Mouse (Mus musculus) liver, embryonic 16.5 days (tissue): ENCODE data around the gene Ncam1. TPM values are rescaled to one million over a fixed set of nuclear protein-coding genes. Genes with fewer than 3 reads are reported as not detected.

Experiments used
- ATAC-seq: fragments of 200-750 bp; cut with Nextera tagmentation; 2 replicates; pipeline ENCODE4 v1.8.0; 2017; ENCODE audit warnings: low read depth, mild to moderate bottlenecking, moderate number of reproducible peaks, moderate library complexity
- H3K27ac ChIP-seq: fragments of 300-500 bp; sonication (generic); 2 replicates; pipeline ENCODE4 v1.5.1; 2014; ENCODE audit warnings: mild to moderate bottlenecking, low read length
- H3K27me3 ChIP-seq: fragments of 300-500 bp; sonication (generic); 2 replicates; pipeline ENCODE4 v1.6.1; 2014; ENCODE audit warnings: low read depth, low read length, mixed read lengths; ENCODE audit not compliant: control insufficient read depth, insufficient read depth
- H3K36me3 ChIP-seq: fragments of 300-500 bp; sonication (generic); 2 replicates; pipeline ENCODE4 v1.6.1; 2014; ENCODE audit warnings: mild to moderate bottlenecking; ENCODE audit not compliant: control insufficient read depth, insufficient read depth
- H3K4me1 ChIP-seq: fragments of 300-500 bp; sonication (generic); 2 replicates; pipeline ENCODE4 v1.6.1; 2014; ENCODE audit warnings: low read depth, low read length, mixed read lengths; ENCODE audit not compliant: control insufficient read depth
- H3K4me2 ChIP-seq: fragments of 300-500 bp; sonication (generic); 2 replicates; pipeline ENCODE4 v1.6.1; 2014; ENCODE audit warnings: low read depth, low read length, mixed read lengths
- H3K4me3 ChIP-seq: fragments of 300-500 bp; sonication (generic); 2 replicates; pipeline ENCODE4 v1.5.1; 2014; ENCODE audit warnings: low read depth, mild to moderate bottlenecking, low read length
- H3K9ac ChIP-seq: fragments of 300-500 bp; sonication (generic); 2 replicates; pipeline ENCODE4 v1.6.1; 2014; ENCODE audit warnings: low read depth, low read length
- H3K9me3 ChIP-seq: fragments of 300-500 bp; sonication (generic); replicated peaks from 2 replicates; pipeline ENCODE4 v1.6.1; 2016; ENCODE audit warnings: low read length; ENCODE audit not compliant: control insufficient read depth
- WGBS: fragments of 180-500 bp; shearing (Covaris S2); extraction: QIAGEN DNeasy Blood & Tissue Kit; methylation state at CpG from one replicate; pipeline ENCODE4 v1.1.7; 2014; ENCODE audit not compliant: insufficient replicate concordance; 5-methylcytosine and 5-hydroxymethylcytosine counted together
- polyA plus RNA-seq: library from polyadenylated mRNA; unstranded; fragments of >200 nt; fragmentation: Nextera tagmentation; extraction: Ambion mirVana; gene quantifications from 2 replicates; pipeline ENCODE4 v1.2.1, GENCODE M21; 2015

The Ncam1 gene
- polyA plus RNA-seq, 1 experiment from 2014 or later = 4.6 TPM

DNA sequence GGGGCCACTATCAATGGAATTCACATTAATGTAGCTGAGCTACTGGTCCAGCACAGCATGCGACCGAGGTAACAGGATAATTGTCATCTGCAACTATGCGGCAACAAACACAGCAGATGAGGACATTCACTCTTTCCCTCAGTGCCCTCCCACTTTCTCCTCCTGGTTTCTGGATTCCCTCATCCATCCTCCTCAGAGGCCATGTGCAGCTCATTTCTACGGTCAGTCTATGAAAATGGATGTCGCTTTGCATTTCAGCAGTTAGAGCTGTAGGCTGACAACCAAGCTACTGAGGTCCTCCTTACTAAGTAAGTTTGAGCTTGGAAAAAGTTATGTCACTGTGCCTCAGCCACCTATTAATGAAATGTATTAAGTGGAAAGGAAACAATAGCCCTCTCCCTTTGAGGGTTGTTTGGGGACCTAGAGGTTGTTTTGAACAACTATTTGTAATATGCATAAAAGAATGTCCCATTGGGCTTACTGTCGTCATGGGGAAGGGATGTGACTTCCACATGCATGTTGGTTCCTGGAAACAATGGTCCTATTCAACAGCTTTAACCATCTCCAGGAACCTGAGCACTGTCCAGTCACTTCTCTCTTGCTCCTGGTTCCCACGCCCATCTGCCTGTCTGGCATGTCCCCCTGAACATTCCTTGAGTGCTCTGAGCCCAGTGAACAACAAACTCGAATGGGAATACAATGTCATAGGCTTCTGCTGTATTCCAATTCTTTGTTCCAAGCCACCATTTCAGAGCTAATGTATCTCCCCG is 122.8 kb downstream of the Ncam1 start:
- WGBS = 65% methylated on average over 9 of the region's 9 CpGs
- H3K4me1 ChIP-seq = no peaks in the 10 kb centered on the region
- H3K27ac ChIP-seq = no peak overlapping the region
- H3K36me3 ChIP-seq = no peaks in the 10 kb centered on the region
- no peak overlapping the region for H3K4me2 ChIP-seq
- H3K9me3 ChIP-seq = no peaks in the 10 kb centered on the region
- H3K4me3 ChIP-seq = no peak overlapping the region
- ATAC-seq = no peak
- no peak overlapping the region for H3K9ac ChIP-seq
- no peaks in the 10 kb centered on the region for H3K27me3 ChIP-seq

- WGBS = 42% methylated on average over 6 of the region's 6 CpGs
Measured at GRCm38 (mm10) chr9:49672646-49673199, 126.0 kb downstream of the Ncam1 start.

GRCm38 (mm10) chr9:49667066-49667465 is 131.7 kb downstream of the Ncam1 start:
- no peak overlapping the region for H3K27ac ChIP-seq
- H3K4me1 ChIP-seq = no peaks in the 10 kb centered on the region
- no peak overlapping the region for H3K4me2 ChIP-seq
- H3K36me3 ChIP-seq = no peaks in the 10 kb centered on the region
- ATAC-seq = no peak
- no peaks in the 10 kb centered on the region for H3K9me3 ChIP-seq
- no peaks in the 10 kb centered on the region for H3K27me3 ChIP-seq
- H3K4me3 ChIP-seq = no peak overlapping the region
- no peak overlapping the region for H3K9ac ChIP-seq

More at GRCm38 (mm10) chr9:49672646-49673199, 126.0 kb downstream of the Ncam1 start:
- Histone ChIP-seq H3K4me3 (no peak overlapping the region), H3K27ac (no peak overlapping the region), H3K9me3 (no peaks in the 10 kb centered on the region), H3K36me3 (no peaks in the 10 kb centered on the region), H3K27me3 (no peaks in the 10 kb centered on the region), H3K9ac (no peak overlapping the region), H3K4me1 (no peaks in the 10 kb centered on the region), H3K4me2 (no peak overlapping the region)
- no peak for ATAC-seq

DNA sequence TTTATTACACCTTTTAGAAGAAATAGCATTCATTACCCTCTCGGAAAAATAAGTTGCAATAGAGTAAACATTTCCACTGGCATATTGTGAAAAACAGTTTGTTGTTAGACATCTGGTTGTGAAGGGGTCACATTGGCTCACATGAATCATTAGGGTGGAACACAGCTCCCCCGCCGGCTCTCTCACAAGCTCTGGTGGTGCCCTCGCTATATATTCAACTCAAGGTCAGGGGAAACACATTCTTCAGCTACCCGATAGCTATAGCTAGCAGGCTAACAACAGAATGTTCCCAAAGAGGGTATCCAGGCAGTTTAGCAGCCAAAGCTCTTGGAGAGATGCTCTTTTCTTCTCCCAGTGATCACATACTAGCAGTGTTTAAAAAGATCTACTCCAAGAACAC is 133.4 kb downstream of the Ncam1 start:
- WGBS = 63% methylated on average over 5 of the region's 5 CpGs
- Histone ChIP-seq H3K9me3 (no peaks in the 10 kb centered on the region), H3K4me1 (no peaks in the 10 kb centered on the region), H3K9ac (no peak overlapping the region), H3K4me3 (no peak overlapping the region), H3K36me3 (no peaks in the 10 kb centered on the region), H3K27ac (no peak overlapping the region), H3K27me3 (no peaks in the 10 kb centered on the region), H3K4me2 (no peak overlapping the region)
- ATAC-seq = no peak

GRCm38 (mm10) chr9:49663927-49664320 is 134.8 kb downstream of the Ncam1 start:
- Histone ChIP-seq H3K27ac (no peak overlapping the region), H3K9ac (no peak overlapping the region), H3K4me1 (no peaks in the 10 kb centered on the region), H3K9me3 (no peaks in the 10 kb centered on the region), H3K4me2 (no peak overlapping the region), H3K36me3 (no peaks in the 10 kb centered on the region), H3K27me3 (no peaks in the 10 kb centered on the region), H3K4me3 (no peak overlapping the region)
- ATAC-seq = no peak
- 63% methylated on average over 8 of the region's 8 CpGs for WGBS

- H3K4me3 ChIP-seq = no peak overlapping the region
- WGBS = 55% methylated on average over 8 of the region's 8 CpGs
- no peaks in the 10 kb centered on the region for H3K9me3 ChIP-seq
- H3K9ac ChIP-seq = no peak overlapping the region
- H3K4me1 ChIP-seq = no peaks in the 10 kb centered on the region
- ATAC-seq = no peak
- no peaks in the 10 kb centered on the region for H3K27me3 ChIP-seq
- H3K27ac ChIP-seq = no peak overlapping the region
- no peaks in the 10 kb centered on the region for H3K36me3 ChIP-seq
- H3K4me2 ChIP-seq = no peak overlapping the region
Measured at GRCm38 (mm10) chr9:49662958-49663926, 135.5 kb downstream of the Ncam1 start.

GRCm38 (mm10) chr9:49661480-49661879 is 137.2 kb downstream of the Ncam1 start:
- H3K27ac ChIP-seq = no peak overlapping the region
- no peak overlapping the region for H3K4me3 ChIP-seq
- H3K36me3 ChIP-seq = no peaks in the 10 kb centered on the region
- no peaks in the 10 kb centered on the region for H3K4me1 ChIP-seq
- H3K9me3 ChIP-seq = no peaks in the 10 kb centered on the region
- no peak overlapping the region for H3K4me2 ChIP-seq
- H3K27me3 ChIP-seq = no peaks in the 10 kb centered on the region
- no peak overlapping the region for H3K9ac ChIP-seq
- WGBS = 85% methylated on average over 2 of the region's 2 CpGs
- no peak for ATAC-seq

GRCm38 (mm10) chr9:49658381-49658856 is 140.3 kb downstream of the Ncam1 start:
- ATAC-seq = no peak
- no peak overlapping the region for H3K4me3 ChIP-seq
- no peaks in the 10 kb centered on the region for H3K36me3 ChIP-seq
- 62% methylated on average over 4 of the region's 4 CpGs for WGBS
- no peak overlapping the region for H3K27ac ChIP-seq
- no peak overlapping the region for H3K9ac ChIP-seq
- no peak overlapping the region for H3K4me2 ChIP-seq
- H3K4me1 ChIP-seq = no peaks in the 10 kb centered on the region
- H3K27me3 ChIP-seq = no peaks in the 10 kb centered on the region
- no peaks in the 10 kb centered on the region for H3K9me3 ChIP-seq
